Mouse (Mus musculus) left cerebral cortex, adult 9 months (tissue): ENCODE measurements around the gene Slc24a4.
A peak's percentile ranks its signal among the peaks of the same experiment; 100 is the strongest.

Experiments
- DNase-seq, 2 experiments: peaks; one replicate each; pipeline ENCODE4 v3.0.0; 2022; ENCODE audit warnings: low spot score in 2 of 2

Gene Slc24a4

GRCm38 (mm10) chr12:102308001-102308456 is 179.5 kb downstream of the Slc24a4 start:
- peak in 1 of 2 experiments; percentile 32 for DNase-seq

- DNase-seq: peak; percentile 61 to 75
Observed at GRCm38 (mm10) chr12:102308457-102309011, 180.0 kb downstream of the Slc24a4 start.

GRCm38 (mm10) chr12:102309099-102309799 is 180.7 kb downstream of the Slc24a4 start:
- DNase-seq: no peak

GRCm38 (mm10) chr12:102309800-102310195 is 181.3 kb downstream of the Slc24a4 start:
- DNase-seq: peak in 1 of 2 experiments; percentile 19

GRCm38 (mm10) chr12:102310261-102310660 is 181.7 kb downstream of the Slc24a4 start:
- DNase-seq: no peak

- no peak for DNase-seq
Observed at GRCm38 (mm10) chr12:102311454-102311853, 182.9 kb downstream of the Slc24a4 start.
